Mouse (Mus musculus): ENCODE data around the gene Fndc3b. TPM values are rescaled to one million over a fixed set of nuclear protein-coding genes. Genes with fewer than 3 reads are reported as not detected.
"Not testable (repeated sequence)": the region's sequence is repeated elsewhere in the genome, so short reads cannot be mapped to it uniquely, and the experiment has no call there.

Gene Fndc3b
- polyA plus RNA-seq, 1 experiment from 2014 or later = 8.2 TPM

GRCm38 (mm10) chr3:27481738-27482137 is 229.4 kb downstream of the Fndc3b start:
- Histone ChIP-seq H3K4me3 (replicated peaks) (no peak overlapping the region), H3K27me3 (replicated peaks) (no peaks in the 10 kb centered on the region), H3K9me3 (replicated peaks) (no peaks in the 10 kb centered on the region), H3K27ac (replicated peaks) (no peak overlapping the region), H3K4me2 (no peak overlapping the region), H3K4me1 (no peaks in the 10 kb centered on the region), H3K9ac (replicated peaks) (no peak overlapping the region), H3K36me3 (no peaks in the 10 kb centered on the region)
- 96% methylated on average over 5 of the region's 5 CpGs for WGBS
- no peak for ATAC-seq (ENCODE audit: low FRiP score)

- Histone ChIP-seq H3K9me3 (replicated peaks) (no peaks in the 10 kb centered on the region), H3K36me3 (no peaks in the 10 kb centered on the region), H3K9ac (replicated peaks) (no peak overlapping the region), H3K27ac (replicated peaks) (no peak overlapping the region), H3K4me2 (no peak overlapping the region), H3K4me3 (replicated peaks) (no peak overlapping the region), H3K27me3 (replicated peaks) (no peaks in the 10 kb centered on the region), H3K4me1 (no peaks in the 10 kb centered on the region)
- no peak for ATAC-seq (ENCODE audit: low FRiP score)
- WGBS = 76% methylated on average over 2 of the region's 2 CpGs
Measured at GRCm38 (mm10) chr3:27479378-27479777, 231.7 kb downstream of the Fndc3b start.

- Histone ChIP-seq H3K9ac (replicated peaks) (no peak overlapping the region), H3K27me3 (replicated peaks) (no peaks in the 10 kb centered on the region), H3K9me3 (replicated peaks) (no peaks in the 10 kb centered on the region), H3K36me3 (no peaks in the 10 kb centered on the region), H3K4me2 (no peak overlapping the region), H3K4me1 (no peaks in the 10 kb centered on the region), H3K27ac (replicated peaks) (no peak overlapping the region), H3K4me3 (replicated peaks) (no peak overlapping the region)
- peak; percentile 43 for ATAC-seq (ENCODE audit: low FRiP score)
- 79% methylated on average over 16 of the region's 16 CpGs for WGBS
Measured at GRCm38 (mm10) chr3:27478563-27479156, 232.4 kb downstream of the Fndc3b start.

- not testable (repeated sequence) for H3K27me3 ChIP-seq (replicated peaks); H3K9me3 ChIP-seq (replicated peaks); H3K27ac ChIP-seq (replicated peaks); ATAC-seq (ENCODE audit: low FRiP score); H3K4me2 ChIP-seq; H3K9ac ChIP-seq (replicated peaks); H3K4me3 ChIP-seq (replicated peaks); H3K36me3 ChIP-seq; H3K4me1 ChIP-seq
- 88% methylated on average over 3 of the region's 3 CpGs for WGBS
Measured at GRCm38 (mm10) chr3:27477749-27478148, 233.4 kb downstream of the Fndc3b start.

GRCm38 (mm10) chr3:27475899-27476298 is 235.2 kb downstream of the Fndc3b start:
- 80% methylated on average over 7 of the region's 7 CpGs for WGBS
- Histone ChIP-seq H3K9me3 (replicated peaks) (no peaks in the 10 kb centered on the region), H3K4me2 (no peak overlapping the region), H3K36me3 (no peaks in the 10 kb centered on the region), H3K27me3 (replicated peaks) (no peaks in the 10 kb centered on the region), H3K27ac (replicated peaks) (no peak overlapping the region), H3K4me1 (peaks cover 4% of the 10 kb centered on the region; the same call in 1 of the 2 replicates), H3K9ac (replicated peaks) (no peak overlapping the region), H3K4me3 (replicated peaks) (no peak overlapping the region)
- ATAC-seq (ENCODE audit: low FRiP score) = no peak

- H3K27ac ChIP-seq (replicated peaks) = no peak overlapping the region
- H3K4me1 ChIP-seq = peaks cover 4% of the 10 kb centered on the region; the same call in 1 of the 2 replicates
- 93% methylated on average over 14 of the region's 14 CpGs for WGBS
- no peaks in the 10 kb centered on the region for H3K9me3 ChIP-seq (replicated peaks)
- ATAC-seq (ENCODE audit: low FRiP score) = no peak
- H3K27me3 ChIP-seq (replicated peaks) = no peaks in the 10 kb centered on the region
- H3K4me2 ChIP-seq = no peak overlapping the region
- no peak overlapping the region for H3K4me3 ChIP-seq (replicated peaks)
- H3K36me3 ChIP-seq = no peaks in the 10 kb centered on the region
- H3K9ac ChIP-seq (replicated peaks) = no peak overlapping the region
Measured at GRCm38 (mm10) chr3:27473801-27474599, 237.1 kb downstream of the Fndc3b start.

- Histone ChIP-seq H3K4me1 (peaks cover 4% of the 10 kb centered on the region; the same call in 1 of the 2 replicates), H3K36me3 (no peaks in the 10 kb centered on the region), H3K27ac (replicated peaks) (no peak overlapping the region), H3K4me2 (no peak overlapping the region), H3K9me3 (replicated peaks) (no peaks in the 10 kb centered on the region), H3K27me3 (replicated peaks) (no peaks in the 10 kb centered on the region), H3K4me3 (replicated peaks) (no peak overlapping the region), H3K9ac (replicated peaks) (no peak overlapping the region)
- no peak for ATAC-seq (ENCODE audit: low FRiP score)
- WGBS = 95% methylated on average over 3 of the region's 3 CpGs
Measured at GRCm38 (mm10) chr3:27472846-27473245, 238.3 kb downstream of the Fndc3b start.

- Histone ChIP-seq H3K27ac (replicated peaks) (no peak overlapping the region), H3K27me3 (replicated peaks) (no peaks in the 10 kb centered on the region), H3K4me1 (peaks cover 4% of the 10 kb centered on the region; the same call in 1 of the 2 replicates), H3K4me3 (replicated peaks) (no peak overlapping the region), H3K9me3 (replicated peaks) (no peaks in the 10 kb centered on the region), H3K36me3 (no peaks in the 10 kb centered on the region), H3K9ac (replicated peaks) (no peak overlapping the region), H3K4me2 (no peak overlapping the region)
- ATAC-seq (ENCODE audit: low FRiP score) = no peak
- WGBS = 90% methylated on average over 8 of the region's 8 CpGs
Measured at GRCm38 (mm10) chr3:27470781-27471180, 240.3 kb downstream of the Fndc3b start.

GRCm38 (mm10) chr3:27469971-27470370 is 241.1 kb downstream of the Fndc3b start:
- Histone ChIP-seq H3K4me2 (no peak overlapping the region), H3K9ac (replicated peaks) (no peak overlapping the region), H3K9me3 (replicated peaks) (no peaks in the 10 kb centered on the region), H3K4me1 (peaks cover 4% of the 10 kb centered on the region; the same call in 1 of the 2 replicates), H3K36me3 (0 out of 2 replicates have a peak, but pooled peaks cover 1% of the 10 kb centered on the region), H3K4me3 (replicated peaks) (no peak overlapping the region), H3K27ac (replicated peaks) (no peak overlapping the region), H3K27me3 (replicated peaks) (no peaks in the 10 kb centered on the region)
- 89% methylated on average over 8 of the region's 8 CpGs for WGBS
- no peak for ATAC-seq (ENCODE audit: low FRiP score)

GRCm38 (mm10) chr3:27467505-27468020 is 243.5 kb downstream of the Fndc3b start:
- no peak for ATAC-seq (ENCODE audit: low FRiP score)
- 87% methylated on average over 11 of the region's 11 CpGs for WGBS

GRCm38 (mm10) chr3:27466297-27466901 is 244.7 kb downstream of the Fndc3b start:
- no peaks in the 10 kb centered on the region for H3K4me1 ChIP-seq
- 0 out of 2 replicates have a peak, but pooled peaks cover 6% of the 10 kb centered on the region for H3K36me3 ChIP-seq
- no peak overlapping the region for H3K27ac ChIP-seq (replicated peaks)
- no peaks in the 10 kb centered on the region for H3K27me3 ChIP-seq (replicated peaks)
- ATAC-seq (ENCODE audit: low FRiP score) = no peak
- H3K9me3 ChIP-seq (replicated peaks) = no peaks in the 10 kb centered on the region
- 78% methylated on average over 7 of the region's 7 CpGs for WGBS
- H3K4me3 ChIP-seq (replicated peaks) = no peak overlapping the region
- no peak overlapping the region for H3K4me2 ChIP-seq
- H3K9ac ChIP-seq (replicated peaks) = no peak overlapping the region

More at GRCm38 (mm10) chr3:27467505-27468020, 243.5 kb downstream of the Fndc3b start:
- Histone ChIP-seq H3K36me3 (0 out of 2 replicates have a peak, but pooled peaks cover 6% of the 10 kb centered on the region), H3K9ac (replicated peaks) (no peak overlapping the region), H3K27me3 (replicated peaks) (no peaks in the 10 kb centered on the region), H3K27ac (replicated peaks) (no peak overlapping the region), H3K4me1 (peaks cover 4% of the 10 kb centered on the region; the same call in 1 of the 2 replicates), H3K9me3 (replicated peaks) (no peaks in the 10 kb centered on the region), H3K4me2 (no peak overlapping the region), H3K4me3 (replicated peaks) (no peak overlapping the region)
